Mouse (Mus musculus) urinary bladder, postnatal 14 days (tissue): Measurements from ENCODE around the gene Thsd4.

Source experiments
- DNase-seq: peaks from one replicate; pipeline ENCODE4 v3.0.0; 2021; ENCODE audit warnings: low spot score

The Thsd4 gene

DNA sequence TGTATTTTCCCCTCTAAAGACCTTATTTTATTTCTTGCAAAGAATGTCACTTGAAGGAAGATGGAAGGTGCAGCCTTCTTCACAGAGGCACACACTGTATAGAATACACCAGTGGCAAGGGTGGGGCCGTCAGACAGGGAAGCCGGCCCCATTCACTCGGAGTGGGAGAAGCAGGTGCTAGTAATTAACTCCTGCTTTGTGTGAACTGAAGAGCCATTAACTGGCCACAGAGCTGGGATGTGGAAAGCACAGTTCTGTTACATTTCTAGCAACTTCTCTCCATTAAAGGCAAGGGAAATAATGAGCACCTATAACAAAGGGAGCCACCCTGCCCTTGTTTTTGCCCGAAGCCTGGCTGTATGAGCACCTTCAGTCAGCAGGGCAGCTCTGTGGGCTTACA, 374.4 kb downstream of the Thsd4 start:
- DNase-seq, result no peak

DNA sequence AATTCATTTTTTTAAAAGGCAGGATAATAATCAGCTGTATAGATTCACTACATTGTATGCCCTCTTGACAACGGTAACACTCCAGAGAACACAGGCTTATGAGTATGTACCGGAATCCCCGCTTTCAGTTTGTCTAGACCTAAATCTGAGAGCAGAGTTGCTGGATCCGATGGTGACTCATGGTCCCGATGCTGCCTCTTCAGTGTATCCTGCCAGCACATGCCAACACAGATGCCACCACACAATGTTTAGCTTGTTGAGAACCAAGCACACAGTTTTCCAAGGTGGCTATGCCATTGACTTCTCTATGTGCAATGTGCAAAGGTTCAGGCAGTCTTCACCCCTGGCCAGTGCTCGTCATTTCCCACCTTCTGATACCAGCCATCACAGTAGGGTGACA, 378.0 kb downstream of the Thsd4 start:
- DNase-seq, result no peak

DNA sequence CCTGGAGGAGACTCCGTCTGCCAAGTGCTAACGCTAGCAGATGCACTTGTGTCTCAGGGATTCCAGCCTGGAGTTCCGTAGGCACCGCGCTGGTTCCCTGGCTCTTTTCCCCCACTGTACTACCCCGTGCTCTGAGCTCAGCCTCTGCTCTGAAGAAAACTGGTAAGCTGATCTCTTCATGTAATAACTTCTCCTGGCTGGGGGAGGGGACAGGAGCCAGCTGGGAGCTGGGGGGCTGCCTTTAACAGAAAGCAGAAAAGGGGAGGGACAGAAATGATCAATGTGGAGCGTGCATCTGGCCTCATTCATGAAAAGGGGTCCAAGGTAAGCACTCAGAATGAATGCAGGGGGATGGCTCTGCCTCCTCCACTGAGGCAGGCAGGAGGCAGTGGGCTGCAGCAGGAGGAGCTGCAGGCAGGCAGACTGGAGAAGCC, 380.7 kb downstream of the Thsd4 start:
- DNase-seq, result no peak

DNA sequence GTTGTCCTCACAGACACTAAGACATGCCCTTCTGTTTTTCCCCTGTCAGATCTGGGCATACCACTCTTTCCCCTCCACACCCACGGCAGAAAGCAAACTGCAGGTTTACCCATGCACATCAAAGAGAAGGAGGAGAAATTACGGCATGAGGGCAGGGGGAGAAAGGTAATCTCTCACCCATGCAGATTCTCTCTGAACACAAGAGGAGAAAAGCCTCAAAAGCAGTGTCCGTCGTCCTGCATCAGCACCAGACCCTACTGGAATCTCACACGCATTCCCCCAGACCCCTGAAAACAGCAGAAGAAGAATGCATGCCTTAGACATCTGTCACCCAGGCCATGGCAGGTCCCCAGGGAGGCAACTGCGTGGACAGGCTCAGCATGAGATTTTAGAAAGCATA, 381.4 kb downstream of the Thsd4 start:
- no peak for DNase-seq

DNA sequence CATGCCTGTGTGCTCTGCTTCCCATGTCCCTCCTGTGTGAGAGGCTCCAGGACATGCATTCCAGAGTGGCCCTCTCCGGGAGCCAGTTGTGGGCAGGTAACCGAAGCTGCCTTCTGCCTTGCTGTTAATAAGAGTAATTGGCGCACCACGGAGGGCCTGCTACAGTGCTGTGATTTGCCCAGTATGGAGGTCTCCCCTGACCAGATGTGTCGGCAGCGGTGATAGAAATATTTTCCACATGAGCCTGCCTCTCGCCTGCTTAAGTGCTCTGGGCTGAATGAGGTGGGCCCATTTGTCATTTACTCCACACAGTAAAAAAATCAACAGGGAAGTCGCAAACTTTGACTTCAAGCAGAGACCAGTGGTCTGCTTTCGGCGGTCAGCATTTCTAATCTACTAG, 382.4 kb downstream of the Thsd4 start:
- no peak for DNase-seq

DNA sequence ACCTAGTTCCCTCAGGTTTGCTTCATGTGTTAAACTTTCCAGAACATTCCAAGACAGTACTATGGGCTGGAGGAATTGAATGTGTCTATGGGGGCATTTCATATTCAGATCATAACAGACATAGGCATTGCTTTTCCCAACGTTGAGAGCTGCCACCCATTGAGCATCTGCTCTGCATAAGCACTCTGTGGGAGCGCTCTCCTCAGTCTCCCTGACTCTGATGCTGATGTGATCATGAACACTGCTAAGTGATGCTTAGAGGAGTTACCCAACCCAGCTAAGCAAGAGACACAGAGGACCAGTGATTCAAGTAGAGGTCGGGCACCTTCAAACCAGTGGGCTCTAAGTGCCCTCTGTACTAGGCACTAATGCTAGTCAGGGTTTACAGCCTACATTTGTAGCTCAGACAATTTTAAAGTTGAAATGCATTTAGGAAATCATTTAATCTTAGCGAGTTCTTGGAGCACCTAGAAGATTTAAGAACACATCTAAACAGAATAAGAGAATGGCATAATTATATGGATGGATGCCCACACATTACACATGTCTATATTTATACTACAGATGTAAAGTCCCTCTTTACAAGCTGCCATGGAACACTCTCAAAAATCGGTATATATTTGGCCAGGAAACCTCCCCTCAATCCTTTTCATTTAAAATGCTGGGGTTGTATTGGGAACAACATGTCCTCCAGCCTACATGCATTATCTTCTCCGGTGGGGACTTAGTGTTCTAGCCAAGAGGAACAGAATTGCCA, 392.4 kb downstream of the Thsd4 start:
- no peak for DNase-seq

DNA sequence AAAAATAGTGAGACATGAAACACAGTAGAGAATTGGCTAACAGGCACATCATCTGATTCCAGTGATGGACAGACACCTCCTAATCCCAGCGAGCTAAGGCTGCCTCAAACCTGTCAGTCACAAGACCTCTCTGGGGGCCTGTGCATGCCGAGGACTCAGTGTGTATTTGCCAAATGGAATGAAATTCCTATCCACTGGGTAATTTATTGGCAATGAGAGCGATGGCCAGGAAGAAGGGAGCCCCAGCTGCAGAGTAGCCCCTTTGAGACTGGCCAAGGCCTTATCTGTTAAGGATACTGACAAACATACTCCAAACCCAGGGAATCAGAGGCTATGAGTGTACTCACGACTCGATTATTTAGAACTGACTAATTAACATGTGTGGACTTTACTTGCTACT, 394.9 kb downstream of the Thsd4 start:
- DNase-seq, result no peak

DNA sequence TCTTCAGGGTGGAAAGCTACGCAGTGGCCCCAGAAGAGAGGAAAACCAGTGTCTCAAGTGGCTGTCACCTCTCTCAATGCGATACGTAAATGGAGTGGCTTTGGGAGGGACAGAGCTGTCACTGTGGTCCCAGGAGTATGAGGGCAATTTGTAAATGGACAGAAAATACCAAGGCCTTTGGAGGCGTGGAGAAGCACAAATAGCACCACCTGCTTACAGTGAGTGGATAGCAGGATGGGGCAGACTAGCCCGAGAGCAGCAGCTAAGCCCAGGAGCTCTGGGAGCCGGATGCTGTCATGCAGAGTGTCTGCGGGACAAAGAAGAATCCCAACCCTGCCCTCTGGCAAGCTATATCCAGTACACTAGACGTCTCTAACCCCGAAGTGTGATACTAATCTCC, 397.7 kb downstream of the Thsd4 start:
- DNase-seq, result no peak

DNA sequence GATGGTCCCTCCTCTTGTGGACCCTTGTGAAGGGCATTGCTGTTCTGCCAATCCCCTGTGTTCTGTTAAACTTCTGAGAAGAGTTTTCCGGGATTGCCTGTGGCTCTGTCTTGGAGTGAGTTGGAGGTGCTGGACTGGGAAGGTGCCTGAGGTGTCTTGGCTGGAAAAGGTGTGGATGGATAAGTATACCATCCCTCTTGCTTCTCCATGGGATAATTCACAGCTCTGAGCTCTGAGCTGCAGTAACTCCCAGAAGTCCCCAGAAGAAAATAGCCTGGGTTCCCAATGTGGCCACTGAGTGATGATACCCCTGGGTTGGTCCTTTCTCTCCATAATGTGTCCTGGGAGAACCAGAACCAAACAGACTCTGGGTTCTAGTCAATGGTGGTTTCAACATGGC, 398.8 kb downstream of the Thsd4 start:
- no peak for DNase-seq

DNA sequence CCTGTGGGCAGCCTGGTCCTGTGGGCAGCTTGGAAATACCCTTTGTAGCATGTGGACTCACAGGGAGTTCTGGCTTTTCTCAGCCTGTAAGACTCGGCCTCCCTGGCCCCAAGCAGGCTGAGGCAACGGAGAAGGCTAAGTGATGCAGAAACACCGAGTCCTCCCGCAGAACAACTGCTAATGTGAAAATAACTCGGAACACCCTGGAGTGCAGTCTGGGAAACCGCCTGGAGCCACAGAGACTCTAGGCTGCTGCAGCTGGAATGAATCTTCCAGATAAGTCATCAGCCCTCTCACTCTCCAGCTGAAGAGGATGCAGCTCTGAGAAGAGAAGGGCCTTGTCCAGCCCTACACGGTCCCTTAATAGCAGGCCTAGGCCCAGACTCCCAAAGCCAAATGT, 402.0 kb downstream of the Thsd4 start:
- DNase-seq, result peak; percentile 33

DNA sequence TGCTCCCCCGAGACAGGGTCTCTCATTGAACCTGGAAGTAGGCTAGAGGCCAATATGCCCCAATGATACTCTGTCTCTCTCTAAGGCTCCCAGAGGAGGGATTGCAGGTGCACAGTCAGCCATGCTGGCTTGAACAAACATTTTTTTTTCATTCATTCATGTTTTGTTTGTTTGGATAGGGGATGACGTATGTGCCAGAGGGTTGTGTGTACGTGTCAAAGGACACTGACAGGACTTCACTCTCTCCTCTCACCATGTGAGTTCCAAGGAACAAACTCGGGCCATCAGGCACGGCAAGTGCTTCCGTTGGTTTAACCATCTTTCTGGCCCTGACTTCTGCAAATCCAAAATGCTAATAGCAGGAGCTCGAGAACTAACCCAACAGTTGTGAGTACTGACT, 404.0 kb downstream of the Thsd4 start:
- DNase-seq, result no peak

DNA sequence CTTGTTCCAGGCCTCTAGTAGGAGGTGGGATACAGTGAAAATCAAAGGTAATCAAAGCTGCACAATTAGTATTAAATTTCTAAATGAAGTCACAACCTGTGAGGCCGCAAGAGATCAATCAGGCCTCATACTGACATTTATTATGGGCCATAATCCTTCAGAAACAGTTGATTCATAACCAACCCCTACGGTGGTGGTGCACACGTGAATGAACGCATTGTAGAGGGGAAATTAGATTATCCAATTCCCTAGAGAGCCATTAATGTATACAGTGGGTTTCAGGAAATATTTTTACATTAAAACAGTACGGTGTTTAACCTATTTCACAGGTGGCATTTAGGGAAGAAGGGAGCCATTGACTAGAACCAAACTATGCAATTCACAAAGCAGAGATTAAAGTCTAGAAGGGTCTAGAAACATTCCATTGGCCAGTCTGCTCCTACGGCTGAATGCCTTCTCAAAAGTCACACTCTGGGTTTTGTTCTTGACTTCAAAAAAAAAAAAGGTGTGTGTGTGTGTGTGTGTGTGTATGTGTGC, 406.1 kb downstream of the Thsd4 start:
- DNase-seq, result no peak

DNA sequence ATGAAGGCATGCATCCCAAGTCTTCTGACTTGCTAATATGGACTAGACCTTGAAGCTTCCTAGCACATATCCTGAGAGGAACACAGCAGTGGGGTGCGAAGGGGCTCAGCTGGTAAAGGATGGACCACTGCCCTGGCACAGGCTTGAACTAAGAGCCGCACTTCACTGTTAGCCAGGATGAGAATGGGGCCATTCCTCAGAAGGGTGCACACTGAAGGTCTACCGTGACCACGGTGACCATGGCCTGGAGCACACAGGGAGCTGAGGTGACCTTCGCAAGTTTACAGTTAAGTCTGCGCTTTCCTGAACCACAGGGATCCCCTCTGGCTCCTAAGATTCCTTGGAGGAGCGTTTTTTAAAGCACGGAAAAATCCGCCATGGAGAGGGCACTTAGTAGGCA, 406.5 kb downstream of the Thsd4 start:
- no peak for DNase-seq

DNA sequence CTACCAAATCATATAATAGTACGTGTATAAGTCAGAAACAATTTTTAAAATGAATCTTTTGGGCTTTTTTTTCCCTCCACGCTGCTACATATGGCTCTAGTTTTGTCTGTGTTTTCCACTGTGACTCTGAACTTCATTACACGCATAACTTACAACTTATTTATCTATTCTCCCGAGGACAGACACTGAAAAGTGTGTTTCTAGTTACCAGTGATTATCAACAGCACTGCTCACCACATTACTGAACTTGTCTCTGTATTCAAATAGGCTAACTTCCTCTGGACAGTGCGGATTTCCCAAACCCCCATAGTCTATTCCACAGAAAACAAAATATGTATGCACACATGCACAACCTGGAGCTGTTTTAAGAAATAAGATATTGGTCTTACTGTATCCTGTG, 411.6 kb downstream of the Thsd4 start:
- no peak for DNase-seq

DNA sequence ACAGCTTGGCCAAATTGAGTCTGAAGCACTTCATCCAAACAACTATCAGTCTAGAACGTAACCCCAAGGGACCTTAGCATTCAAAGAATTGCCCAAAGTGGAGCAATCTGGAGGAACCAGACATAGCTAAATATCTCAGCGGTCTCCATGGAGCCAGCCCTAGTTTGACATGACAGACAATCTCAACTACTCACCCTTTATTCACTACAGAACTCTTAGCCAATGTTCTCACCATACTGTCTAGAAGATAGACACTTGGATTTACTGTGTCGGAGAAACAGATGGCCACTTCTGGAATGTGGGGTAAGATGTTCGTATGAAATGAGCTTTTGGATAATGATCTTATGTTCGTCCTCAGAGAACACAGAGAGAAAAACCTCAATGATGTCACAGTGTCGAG, 415.2 kb downstream of the Thsd4 start:
- DNase-seq, result no peak

DNA sequence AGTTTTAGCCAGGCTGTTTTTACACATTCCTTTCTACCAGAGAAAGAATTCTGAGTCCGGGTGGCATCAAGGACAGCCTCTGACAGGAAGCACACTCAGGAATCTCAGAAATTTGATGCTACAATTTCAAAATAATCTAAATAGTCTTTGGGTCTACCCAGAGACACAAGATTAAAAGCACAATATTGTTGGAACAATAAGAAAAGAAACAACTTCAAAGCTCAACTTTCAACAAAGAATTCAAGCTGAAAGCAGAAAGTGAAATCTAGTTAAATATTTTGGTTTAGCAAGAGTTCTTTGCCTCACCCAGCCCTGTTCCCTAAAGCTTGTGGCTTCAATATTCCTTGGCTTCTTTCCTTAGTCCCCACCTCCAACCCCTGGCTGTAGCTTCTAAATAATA, 415.7 kb downstream of the Thsd4 start:
- no peak for DNase-seq

DNA sequence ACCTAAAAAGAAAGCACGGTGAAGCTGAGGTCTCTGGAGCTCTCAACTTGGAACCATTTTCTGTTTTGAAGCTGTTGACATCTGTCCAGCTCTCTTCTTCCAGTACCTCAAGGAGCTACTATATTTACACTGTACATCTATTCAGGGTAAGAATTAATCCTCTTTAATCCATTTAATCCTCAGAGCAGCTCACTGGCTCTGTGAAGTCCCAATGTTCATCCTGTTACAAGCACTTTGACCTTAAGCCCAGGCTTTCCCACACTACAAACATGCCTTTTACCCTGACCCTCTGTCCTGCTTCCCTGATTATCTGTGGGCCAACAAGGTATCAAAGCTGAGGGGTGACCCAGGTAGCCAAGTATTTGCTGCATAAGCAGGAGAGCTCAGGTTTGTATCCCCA, 427.6 kb downstream of the Thsd4 start:
- no peak for DNase-seq

DNA sequence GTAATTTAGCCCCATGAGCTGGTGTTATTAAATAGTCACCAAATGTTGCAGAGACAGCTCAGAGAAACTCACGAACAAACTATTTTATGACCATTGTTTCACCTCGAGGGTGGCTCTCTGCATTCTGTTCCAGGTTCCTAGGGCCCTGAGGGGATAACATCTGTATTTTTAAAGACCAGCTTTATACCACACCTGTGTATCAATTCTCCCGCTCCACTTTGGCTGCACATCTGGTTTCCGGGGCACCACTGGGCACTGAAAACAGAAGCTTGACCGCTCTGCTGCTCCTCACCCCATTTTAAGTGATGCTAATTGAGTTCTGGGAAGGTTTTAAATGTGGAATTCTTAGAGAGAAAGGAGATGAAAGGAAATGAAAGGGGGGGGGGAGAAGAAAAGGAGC, 429.4 kb downstream of the Thsd4 start:
- no peak for DNase-seq

DNA sequence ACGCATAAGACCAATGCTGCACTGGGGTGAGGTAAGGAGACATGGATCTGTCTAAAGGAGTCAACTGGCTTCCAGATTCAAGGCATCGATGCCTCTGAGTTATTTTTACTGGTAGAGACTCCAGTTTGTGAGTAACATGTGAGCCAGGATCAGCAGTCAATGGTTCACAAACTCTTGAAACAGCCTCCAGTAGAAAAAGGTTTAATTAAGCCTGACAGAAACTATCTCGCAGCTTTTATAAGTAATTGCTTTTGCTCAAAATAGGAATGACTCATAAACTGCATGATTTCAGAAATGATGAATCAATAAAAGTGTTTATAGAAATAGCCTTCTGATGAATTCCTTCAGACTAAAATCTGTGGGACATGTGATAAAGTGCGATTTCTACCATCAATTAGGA, 432.4 kb downstream of the Thsd4 start:
- no peak for DNase-seq

DNA sequence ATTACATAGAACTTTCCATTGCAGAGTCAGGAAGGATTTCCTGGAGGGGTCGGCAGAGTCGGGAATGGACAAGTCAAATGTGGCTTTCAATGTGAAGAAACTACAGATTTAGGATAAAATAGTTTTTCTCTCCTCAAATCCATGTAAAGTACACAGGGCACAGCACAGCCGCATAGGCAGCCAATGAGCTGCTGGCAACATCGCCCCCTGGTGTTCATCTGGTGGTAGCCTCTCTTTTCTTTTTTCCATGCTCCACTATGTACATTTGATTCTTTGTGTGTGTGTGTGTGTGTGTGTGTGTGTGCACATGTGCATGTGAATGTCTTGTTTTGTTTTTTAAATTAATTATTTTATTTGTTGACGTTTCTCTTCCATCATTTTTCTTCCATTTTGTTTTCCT, 433.7 kb downstream of the Thsd4 start:
- peak; percentile 14 for DNase-seq

DNA sequence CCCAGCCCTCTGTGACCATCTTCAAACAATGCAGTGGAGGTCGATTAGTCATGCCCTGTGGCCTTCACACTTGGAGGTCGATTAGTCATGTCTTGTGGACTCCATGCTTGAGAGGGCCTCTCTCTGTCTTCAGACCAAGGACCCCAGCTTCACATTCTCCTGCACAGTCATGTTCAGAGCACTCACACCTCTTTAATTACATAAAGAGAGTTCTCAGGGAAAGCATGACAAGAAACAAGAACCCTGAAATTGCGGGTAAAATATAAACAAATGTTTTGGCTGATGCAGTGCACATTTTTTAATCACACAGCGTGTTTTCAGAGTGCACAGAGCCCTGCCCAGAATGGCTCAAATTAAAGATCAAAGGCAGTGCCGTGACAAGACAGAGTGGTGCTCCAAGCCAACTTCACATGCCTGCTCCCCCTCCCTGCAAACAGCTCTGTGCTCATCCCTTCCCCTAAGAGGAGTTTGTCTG, 439.7 kb downstream of the Thsd4 start:
- DNase-seq, result no peak

DNA sequence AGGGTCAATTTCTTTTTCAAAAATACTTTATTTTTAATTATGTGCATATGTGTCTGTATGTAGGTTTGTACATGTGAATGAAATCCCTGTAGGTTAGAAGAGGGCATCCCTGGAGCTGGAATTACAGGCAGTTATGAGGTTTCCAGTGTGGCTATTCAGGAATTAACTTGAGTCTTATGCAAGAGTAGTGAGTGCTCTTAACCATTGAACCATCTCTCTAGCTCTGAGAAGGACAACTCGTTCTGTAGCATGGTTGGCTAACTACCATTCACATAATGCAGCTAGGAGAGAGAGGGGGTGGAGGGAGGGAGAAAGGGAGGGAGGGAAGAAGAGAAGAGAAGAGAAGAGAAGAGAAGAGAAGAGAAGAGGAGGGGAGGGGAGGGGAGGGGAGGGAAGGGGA, 444.1 kb downstream of the Thsd4 start:
- DNase-seq, result no peak

DNA sequence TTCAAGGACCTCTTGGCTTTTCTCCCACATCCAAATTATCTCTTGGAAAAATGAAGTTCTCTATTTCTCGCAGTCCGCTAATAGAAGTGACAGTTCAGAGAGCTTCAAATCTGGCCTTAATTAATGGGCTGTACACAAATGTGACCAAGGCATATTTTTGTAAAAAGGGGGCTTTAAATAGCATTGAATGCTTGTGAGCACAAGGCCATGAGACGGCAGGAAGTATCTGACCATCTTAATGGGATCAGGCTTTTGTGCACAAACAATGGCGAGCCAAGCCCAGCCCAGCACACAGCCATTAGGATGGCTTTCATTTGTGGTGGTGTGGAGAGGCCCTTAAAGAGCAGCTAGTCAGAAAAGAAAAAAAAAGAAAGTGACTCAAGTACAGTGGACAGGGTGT, 445.4 kb downstream of the Thsd4 start:
- DNase-seq, result no peak

DNA sequence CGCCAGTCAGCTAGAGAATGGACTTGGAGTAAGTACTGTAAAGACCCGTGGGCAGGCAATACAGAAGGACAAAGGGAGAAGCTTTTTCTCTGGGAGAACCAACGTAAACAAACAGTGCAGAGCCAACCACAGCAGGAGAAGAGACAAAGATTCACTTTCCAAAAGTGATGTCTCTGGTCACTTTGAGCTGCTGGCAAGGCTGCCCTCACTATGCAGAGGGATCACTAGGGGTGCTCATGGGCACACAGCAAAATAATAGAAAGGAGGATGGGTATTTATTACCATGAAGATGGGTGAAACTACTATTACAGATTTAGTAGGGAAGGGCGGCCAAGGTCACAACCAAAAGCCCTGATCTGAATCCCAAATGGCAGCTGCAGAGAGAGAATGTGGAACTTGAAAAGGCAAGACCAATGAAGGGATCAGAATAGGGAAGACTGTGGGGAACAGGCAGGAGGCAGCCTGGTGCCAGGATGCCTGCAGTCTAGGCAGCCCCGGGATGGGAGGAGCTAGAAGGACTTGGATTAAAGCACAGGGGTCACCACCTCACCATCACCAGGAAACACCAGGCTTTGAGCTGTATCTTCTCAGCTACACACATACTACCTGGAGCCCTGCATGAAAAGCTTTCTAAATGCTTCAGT, 450.1 kb downstream of the Thsd4 start:
- DNase-seq, result no peak
